Mouse (Mus musculus): ENCODE results near the gene Wnt3a.

Gene Wnt3a

DNA sequence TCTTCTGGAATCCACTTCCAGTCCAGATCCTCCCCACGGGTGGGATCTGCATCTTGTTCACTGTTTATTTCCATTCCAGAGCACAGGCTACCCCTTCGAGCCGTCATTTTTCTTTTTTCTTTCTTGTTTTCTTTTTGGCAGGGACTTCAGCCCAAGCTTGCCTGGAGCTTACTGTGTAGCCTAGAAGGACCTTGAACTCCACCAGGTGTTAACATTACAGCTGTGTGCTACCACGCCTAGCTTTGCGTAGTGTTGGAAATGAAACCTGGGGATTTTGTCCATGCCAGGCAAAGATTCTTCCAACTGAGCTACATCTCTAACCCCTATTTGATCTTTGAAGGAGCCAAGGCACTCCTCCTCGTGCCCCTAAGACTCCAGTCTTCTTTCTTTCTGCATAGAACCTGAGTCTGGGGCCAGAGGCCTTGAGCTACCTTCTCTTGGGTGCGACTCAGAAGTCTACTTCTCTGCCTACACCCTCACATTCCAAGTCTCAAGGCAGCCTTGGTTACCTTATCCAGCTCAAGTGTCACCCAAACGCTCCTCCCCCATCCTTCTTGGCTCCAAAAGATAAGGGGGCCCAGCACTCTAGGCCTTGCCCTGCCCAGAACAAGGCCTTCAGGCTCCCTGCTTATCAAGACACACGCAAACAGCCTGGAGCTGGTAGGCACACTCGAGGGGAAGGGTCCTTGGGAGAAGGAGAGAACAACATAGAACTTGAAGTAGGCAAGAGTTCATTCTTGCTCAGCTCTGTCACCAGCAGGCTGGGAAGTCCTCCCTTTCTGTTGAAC lies 29.7 kb downstream of the Wnt3a start:
- DNase-seq, result no peak

DNA sequence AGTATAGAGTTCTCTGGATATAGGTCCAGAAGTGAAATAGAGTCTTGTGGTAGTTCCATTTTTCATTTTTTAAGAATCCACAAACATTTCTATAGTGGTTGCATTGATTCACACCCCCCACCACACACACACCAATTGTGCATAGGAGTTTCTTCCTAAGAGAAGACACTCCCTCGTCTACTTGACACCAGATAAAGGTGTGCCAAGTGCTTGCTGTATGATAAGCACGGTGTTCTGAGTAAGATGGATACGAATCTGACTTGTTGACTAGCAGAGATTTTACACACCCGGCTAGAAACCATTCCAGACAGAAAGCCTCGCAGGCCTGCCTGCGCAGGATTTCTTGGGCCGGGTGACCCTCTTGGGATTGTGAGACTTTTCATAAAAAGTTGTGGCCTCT lies 30.9 kb downstream of the Wnt3a start:
- DNase-seq, result no peak

DNA sequence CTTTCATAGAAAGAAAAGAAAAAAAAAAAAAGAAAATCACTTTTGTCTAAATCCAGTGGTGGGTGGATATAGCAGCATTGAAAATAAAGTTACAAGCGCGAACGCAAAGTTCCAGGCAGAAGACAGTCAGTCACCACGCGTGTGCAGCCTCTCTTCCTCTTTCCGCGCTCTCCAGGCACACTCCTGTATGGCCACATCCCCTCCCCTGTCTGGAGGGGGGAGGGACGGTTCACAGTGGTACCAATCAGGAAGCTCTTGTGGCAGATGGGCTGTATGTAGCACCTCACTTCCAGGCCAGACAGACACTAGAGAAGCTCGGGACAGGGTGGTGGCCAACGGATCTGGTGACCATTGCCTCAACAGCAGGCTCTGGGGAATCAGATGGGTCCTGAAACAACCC lies 42.5 kb downstream of the Wnt3a start:
- no peak for DNase-seq

DNA sequence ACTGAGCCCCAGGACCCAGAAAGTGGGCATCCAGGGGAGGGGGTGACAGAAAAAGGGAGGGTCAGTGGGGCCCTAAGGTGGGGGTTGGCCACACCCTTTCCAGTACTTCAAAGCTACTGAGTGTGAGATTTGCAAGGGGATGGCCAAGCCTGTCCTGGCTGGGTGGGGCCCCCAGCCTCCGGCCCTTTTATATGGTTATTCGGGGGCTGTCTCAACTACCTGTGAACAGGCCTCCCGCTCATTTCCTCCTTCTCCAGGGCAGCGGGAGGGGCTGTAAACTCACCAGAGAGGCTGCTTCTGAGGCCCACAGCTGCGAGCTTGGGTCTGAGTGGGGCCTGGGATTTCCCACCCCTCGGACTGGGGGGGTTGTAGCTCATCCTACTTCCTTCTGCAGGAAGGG lies 46.7 kb downstream of the Wnt3a start:
- no peak for DNase-seq

DNA sequence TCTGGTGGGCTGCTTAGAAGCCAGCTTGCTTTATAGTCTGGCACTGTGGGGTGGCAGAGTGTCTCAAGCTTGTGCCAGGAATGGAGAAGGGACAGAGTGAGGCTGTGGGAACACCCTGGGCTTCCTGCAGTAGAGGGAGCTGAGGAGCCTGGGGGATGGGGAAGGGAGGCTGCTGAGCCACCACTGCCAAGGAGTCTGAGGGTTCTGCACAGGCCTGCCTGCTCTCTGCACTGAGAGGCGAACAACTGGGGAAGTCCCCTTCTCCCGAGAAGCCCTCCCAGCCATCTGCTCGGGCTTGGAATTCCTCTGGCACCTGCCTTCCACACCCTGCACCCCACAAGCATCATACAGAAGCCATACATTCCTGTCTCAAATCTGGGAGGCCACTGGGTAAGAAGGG lies 48.7 kb downstream of the Wnt3a start:
- no peak for DNase-seq

DNA sequence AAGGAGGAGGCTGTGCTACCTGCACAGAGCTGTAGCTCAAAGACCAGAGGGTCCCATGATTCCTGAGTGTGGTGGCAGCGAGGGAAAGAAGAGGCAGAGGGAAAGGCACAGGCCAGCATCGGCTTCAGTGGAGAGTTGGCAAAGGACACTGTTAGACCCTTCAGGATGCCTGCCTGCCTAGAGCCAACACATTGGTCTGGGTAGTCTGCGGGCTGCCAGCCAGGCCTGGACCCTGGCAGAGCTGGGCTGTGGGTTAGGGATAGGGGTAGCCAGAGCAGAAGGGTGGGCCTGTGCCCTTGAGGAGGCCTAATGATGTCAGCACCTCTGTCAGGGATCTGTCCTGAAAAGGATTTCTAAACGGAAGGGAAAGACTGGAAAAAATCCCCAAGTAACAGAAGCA lies 50.8 kb downstream of the Wnt3a start:
- DNase-seq, result no peak

DNA sequence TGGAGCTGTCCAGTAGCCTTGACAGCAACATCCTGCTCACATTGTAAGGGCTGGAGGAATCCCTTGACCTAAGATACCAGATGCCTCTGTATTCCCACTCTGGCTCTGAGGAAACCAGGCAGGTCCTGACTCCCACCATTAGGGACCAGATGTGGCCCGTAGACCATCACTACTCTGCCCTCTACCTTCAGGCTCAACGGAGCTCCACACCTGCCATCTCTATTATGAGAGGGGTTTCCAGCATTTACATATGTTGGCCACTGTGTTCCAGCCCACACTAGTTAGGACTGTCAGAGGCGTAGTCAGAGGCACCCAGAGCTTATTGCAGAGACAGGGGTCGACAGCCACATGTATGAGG lies 51.1 kb downstream of the Wnt3a start:
- DNase-seq, result no peak

DNA sequence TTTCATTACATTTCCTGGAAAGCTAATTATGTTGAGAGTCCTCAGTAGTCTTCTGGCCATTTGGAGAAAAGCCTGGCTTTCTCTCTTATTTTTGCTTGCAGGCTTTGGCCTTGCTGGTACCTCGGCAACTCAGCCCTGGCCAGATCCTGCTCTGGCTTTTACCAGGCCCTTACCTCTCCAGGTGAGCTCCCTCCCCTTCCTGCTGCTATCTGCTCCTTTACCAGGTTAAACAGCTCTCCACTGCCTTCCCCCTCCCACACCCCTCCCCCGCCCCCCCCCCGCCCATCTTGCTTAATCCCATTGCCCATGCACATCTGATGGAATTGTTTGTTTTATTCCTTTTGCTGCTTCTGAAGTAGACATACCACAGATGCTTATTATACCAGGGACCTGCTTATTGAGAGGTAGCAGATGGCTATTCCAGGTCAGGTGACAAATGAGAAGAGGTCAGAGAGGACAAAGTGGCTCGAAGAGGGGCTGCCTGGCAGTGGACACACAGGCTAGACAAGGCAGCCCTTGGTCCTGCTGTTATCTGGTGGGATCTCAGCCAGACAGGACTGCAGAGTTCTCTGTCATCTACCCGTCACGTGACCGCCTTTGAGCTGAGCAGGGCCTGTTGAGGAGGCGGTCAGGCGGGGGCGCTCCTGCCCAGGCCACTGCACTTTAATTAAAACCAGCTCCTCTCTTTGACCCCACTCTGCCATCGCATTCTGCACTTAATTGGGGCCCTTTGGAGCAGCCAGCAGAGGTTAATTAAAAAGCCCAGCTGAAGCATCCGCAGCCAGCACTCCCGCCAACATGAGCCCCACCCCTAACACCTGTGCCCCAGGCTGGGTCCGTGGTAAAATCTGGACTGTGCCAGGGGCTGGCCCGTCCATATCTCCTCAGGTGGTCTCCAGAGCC lies 51.8 kb downstream of the Wnt3a start:
- peak; percentile 58 for DNase-seq

DNA sequence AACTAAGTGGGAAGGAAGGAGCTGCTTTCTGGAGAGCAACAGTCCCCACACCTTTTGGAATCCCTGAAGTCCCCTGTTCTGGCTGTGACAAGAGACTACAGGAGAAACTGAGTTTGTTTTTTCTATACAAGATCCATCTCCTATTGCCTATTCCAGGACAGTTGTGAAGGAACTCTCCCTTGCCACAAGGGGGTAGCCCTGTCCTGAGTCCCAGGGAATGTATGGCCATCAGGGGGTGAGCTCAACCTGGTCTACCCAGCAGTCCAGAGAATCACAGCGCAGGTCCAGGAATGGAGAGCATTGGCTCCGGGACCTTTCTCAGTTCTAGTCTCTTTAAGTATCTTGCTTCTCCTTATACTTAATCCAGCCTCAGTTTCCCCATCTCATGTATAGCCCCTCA lies 57.8 kb downstream of the Wnt3a start:
- DNase-seq, result no peak

DNA sequence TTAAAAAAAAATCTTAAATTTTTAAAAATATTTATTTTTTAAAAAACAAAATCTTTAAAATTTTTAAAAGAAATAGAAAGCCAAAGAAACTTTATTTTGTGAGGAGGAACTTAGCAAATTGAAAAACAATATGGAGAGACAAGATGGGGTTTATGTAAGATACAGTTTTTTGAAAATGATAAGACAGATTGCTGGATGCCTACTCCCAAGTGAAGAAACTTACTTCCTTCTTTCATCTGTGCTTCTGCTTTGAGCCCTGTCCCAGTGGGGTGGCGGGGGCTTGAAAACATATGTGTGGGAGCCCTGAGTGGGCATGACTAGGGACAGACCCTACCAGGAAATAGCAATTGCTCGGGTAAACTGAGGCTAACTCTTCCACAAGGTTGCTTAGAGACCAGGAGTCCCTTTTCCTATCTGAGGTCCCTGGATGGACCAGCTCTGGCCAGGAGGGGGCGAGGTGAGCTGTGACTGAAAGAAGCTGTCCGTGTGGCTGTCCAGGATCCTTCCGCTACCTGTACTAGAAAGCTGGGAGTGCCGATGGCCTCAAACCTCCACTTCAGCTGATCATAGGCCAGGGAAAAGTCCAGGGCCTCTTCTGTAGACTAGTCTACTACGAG lies 60.3 kb downstream of the Wnt3a start:
- peak; percentile 57 for DNase-seq

DNA sequence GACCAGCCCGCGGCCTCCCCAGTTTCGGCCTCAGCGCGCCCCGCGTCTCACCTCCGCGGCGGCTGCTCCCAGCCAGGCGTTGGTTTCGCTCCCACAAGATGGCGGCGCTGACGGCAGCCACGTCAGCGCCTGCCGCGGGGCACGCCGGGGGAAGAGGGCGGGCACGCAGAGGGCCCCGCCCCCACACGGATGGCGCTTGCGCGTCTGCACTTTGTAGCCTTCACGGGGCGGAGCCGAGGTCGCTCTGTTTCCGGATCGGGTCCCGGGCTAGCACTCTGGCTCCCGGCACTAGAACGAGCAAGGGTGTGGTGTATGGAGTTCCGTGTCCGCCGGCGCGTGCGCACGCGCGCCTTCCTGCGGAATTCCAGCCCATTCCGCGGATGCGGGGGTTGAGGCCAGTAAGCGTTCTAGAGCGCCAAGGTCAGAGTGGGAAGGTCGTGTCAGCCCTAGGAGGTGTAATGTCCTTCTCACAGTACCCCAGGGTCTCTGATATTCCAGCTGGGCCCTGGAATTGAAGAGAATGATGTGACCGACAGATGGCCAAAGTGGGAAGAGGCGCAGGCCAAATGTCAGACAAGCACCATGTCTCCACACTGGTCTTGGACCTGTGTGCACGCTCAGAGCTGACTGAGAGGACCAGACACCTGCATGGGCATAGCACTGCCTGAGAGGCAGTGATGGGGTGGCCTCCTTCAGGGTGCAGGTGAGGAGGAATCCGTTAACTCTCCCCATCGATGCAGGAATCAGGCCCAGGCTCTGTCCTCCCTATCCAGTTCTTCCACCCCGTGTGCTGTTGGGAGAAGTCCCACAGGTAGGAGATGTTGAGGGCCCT lies 62.2 kb downstream of the Wnt3a start, which contains the start of gene Arf1:
Arf1 (minus strand) TSS at position 149 of the 832 bp plus-strand sequence.
- peak; percentile 98 for DNase-seq

DNA sequence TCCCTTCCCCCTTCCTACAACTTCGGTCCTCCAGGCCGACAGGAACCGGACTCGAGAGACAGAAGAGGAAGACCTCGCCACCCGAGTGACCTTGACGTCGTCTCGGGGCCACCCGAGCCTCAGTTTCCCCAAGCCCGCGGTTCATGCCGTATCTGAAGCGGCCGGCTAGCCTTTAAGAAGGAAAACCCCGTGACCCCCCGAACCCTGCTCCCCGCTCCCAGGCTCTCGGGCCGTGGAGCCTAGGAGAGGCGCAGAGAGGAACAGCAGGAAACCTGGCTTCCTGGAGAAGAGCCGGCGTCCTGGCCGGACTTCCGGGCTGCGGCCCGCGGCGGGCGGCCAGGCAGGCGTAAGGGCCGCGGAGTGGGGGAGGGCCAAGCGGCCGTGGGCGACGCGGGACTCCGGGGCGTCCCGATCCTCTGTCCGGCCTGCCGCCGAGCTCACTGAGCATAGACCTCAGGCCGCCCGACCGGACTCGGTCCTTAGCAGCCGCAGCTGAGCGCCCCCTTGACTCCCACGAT lies 62.9 kb downstream of the Wnt3a start:
- no peak for DNase-seq

DNA sequence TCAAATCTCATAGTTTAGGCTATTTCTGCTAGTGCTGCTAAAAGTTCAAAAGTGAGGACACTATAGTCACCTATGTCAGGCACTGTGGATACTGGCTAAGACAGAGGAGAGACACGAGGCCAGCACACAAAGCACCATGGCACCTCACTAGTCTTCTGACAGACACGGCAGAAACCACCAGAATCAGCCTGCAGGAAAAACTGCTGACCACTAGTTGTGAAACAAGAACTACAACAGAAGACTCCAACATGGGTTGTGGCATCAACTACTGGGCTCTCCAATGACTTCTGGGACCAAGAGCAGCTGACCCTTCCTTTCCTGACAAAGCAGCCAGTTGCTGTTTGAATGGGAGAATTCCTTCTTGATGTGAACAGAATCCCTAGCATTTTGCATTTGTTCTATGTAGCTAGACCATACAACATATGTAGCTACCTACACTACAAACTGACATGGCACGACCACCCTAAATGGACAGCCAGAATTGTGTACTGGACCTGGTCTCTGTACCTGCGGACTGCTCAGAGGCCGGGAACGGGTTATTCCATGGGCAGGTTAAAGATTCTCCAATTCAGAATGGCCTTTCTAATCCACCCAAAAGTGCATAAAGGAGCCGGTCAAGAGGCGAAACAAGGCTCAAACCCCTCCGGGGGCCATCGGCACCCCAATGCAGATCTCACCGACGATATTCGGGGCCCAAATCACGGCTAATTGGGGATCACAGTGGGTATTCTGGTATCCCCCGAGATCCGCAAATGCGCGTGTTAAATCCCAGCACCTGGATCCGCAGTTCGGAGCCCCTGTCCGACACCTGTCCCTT lies 63.6 kb downstream of the Wnt3a start:
- DNase-seq, result no peak

DNA sequence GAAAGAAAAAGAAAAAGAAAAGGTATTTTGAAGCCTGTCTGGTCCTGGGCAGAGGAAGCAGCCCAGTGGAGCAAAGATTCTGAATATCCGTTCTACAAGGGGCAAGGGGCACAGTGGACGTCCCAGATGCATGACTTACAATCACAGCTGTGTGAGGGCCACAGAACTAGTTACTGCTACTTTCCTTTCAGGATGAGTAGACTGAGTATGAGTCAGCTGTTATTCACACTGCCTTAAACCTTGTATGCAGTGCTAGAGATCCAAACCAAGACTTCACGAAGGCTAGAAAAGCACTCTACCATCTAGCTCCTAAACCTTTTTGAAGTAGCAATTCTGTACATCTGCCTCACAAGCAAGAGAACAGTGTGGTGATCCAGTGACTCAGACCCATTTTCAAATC lies 64.3 kb downstream of the Wnt3a start:
- DNase-seq, result no peak

DNA sequence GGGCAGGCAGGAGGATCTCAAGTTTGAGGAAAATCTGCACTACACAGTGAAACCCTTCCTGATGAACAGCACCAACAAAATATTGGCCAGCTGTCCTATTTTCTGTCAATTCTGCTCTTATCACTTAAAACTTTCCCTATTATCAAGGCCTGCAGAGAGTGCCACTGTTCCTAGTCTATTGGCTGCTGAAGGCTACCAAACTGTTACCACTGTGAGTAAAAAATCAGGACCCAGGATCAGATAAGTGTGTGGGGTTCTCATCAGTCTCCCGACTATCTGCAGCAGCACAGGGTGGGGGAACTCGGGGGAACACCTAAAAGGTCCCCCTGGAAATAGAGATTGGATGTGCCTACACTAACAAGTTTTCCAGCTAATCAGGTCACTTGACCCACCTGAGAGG lies 65.4 kb downstream of the Wnt3a start:
- DNase-seq, result no peak

DNA sequence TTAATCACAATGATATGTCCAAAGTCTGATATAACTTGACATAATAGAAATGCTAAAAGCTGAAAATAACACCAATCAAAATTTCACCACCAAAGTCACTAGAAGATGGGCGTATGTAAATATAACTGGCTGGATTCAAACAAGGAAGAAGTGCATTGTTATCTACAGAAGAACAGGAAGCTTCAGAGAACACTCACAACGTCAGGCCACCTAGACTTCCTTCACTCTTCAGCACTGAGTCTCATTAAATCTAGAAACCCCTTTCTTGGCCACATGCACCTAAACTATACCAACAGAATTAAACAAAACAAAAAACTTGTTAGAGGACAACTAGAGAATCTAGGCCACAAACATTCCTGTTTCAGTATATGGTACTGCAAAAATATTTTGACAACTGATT lies 66.1 kb downstream of the Wnt3a start:
- no peak for DNase-seq

DNA sequence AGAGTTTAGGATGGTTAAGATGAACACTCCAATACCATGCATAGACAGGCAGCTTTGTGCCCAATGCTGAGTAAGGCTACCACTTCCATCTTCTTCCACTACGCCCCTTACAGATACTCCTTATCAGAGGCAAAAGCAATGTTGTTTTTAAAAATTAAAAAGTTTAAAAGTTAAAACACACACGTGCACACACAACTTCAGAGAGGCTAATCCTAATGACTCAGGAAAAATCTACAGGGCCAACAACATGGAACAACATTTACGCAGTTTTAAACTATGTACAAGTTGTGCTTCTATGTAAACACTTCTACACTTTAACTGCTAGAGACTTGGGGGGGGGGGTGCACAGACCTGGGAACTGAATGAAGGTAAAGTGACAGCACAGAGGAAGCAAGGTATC lies 66.5 kb downstream of the Wnt3a start:
- no peak for DNase-seq

DNA sequence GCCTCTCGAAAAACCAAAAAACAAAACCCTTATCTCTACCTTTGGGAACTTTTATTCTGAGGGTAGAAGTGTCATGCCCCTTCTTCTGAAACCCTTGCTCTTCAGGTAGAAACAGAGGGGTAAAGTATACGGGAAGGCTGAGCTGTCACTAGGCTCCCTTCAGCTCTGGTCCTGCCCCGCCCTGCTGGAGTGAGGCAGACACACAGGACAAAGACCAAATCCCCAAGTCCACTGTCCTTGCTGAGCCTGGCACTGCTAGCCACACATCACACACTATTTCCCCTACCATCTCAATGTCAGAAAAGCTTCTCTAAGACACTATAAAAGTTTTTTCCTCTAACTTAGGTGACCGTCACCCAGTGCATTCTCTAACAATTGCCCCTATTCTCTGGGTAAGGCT lies 68.2 kb downstream of the Wnt3a start:
- no peak for DNase-seq

DNA sequence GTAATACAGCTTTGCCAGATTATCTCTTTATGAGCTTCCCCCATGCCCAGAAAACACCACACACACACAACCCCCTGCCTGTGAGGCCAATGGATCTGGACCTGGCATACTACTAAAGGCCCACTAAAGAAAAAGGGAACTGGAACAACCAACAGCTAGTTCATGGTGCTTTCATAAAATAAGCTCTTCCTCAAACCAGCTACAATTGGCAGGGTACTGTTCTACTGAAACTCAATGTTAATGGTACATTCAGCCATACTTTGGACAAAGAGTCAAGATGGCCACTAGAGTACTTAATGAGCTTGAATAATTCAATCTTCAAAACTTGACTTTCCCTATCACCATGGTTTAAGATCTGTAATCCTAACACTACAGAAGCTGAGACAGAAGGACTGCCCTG lies 68.9 kb downstream of the Wnt3a start:
- no peak for DNase-seq

DNA sequence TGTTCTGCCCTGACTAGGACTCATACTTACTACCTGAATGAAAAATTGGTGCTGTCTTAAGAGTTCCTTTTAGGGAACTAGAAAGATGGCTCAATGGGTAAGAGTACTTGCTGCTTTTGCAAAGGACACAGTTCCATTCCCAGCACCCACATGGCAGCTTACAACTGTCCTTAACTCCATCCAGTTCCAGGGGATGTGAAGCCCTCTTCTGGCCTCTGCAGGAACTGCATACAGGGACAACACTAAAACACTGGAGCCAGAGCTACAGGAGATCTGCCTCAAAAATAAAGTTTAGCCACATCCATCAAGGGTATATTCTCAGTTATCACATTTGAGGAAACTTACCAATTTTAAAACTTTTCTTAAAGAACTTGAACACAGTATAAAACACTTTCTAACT lies 71.5 kb downstream of the Wnt3a start:
- no peak for DNase-seq

DNA sequence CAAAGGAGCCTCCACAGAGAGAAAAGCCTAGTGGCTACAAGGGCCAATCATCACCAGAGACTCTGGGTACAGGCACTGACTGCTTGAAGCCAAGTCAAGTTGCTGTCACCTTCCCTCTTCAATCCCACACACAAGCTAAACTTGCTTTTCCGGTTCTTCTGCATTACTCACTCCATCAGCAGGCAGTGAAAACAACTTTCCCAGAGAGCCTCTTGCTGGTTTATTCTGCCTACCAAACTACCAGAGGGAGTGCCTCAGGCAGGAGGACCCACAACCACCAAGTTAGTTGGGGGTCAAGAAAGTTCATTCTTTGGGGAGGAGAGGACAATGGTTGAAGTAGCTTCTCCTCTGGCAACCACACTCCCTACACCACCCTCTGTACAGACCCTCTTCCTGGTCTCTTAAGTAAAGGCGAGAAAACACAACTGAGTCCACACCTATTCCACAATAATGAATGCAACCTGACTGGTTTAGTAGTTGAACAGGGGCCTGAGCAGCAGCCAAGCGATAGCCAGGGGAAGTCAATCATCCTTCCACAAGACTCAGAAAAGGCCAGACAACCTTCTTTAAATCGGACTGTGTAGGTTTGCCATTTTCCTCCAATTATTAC lies 72.1 kb downstream of the Wnt3a start:
- DNase-seq, result no peak

All from right cerebral cortex, postnatal 14 days (tissue).